Comparison of ENCODE assay signal across 1 mouse cellular context in genomic region chr6:108184847-108185684, GRCm38 (mm10).
TF ChIP-seq lines count a peak whose summit lies in the region.

Gene Sumf1 (minus strand): TSS chr6:108185582.

TF ChIP-seq in CH12.LX, 34 proteins besides CTCF, POLR2A, EP300 and RAD21 (continued from another document):
- TF ChIP-seq CHD1 (IDR thresholded peaks at IDR 0.05; ENCODE audit: low read depth, low read length): no peak
- TF ChIP-seq KAT2A (IDR thresholded peaks at IDR 0.05; ENCODE audit: insufficient replicate concordance, low read length): peak; percentile 54; the same call in 1 of the 2 replicates
- peak; percentile 98 for TF ChIP-seq USF1 (IDR thresholded peaks at IDR 0.05; ENCODE audit: low read depth, low read length)
- no peak for TF ChIP-seq JUND (conservative IDR thresholded peaks at IDR 0.05; ENCODE audit: low read depth, low read length)
- TF ChIP-seq TBP (conservative IDR thresholded peaks at IDR 0.05; ENCODE audit: low read depth, low read length): peak; percentile 84
- TF ChIP-seq ZC3H11A (IDR thresholded peaks at IDR 0.05; ENCODE audit: low read depth, low read length): no peak
- TF ChIP-seq SIN3A (IDR thresholded peaks at IDR 0.05; ENCODE audit: low read length): peak; percentile 100
- no peak for TF ChIP-seq POLR2AphosphoS2 (IDR thresholded peaks at IDR 0.05; ENCODE audit: low read depth, low read length)
- TF ChIP-seq MEF2A (IDR thresholded peaks at IDR 0.05; ENCODE audit: borderline replicate concordance, low read depth, low read length): peak; percentile 20; the same call in 1 of the 2 replicates
- no peak for TF ChIP-seq MAFK (IDR thresholded peaks at IDR 0.05; ENCODE audit: insufficient replicate concordance, low read length)
TF ChIP-seq in CH12.LX: peak in this region for 16.
